In the genomic region with DNA sequence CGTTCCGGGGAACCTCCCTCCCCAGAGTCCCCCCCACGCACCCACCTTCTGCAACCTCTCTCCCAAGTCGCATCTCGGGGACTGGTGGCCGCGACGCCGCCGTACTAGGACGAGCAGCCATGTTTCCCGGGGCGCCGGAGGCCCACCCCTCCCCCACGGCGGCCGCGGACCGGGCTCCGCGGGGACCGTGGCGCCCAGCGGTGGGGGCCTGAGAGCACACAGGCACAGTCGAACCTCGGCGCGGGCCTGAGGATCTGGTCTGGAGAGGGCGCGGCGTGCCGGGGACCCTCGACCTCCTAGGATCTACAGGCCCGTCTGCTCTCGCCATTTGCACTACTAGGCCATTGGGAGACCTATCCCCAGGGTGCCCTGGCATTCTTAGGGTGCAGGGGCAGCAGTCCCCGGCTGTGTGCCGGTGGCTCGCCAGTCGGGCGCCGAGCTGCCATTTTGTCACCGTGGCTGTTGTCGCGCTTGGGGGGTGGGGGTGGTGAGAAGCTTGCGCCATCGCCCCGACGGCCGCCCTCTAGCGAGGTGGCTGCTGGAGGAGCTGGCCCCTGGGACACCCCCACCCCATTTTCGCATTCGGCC, we compare ENCODE assay signal across 8 mouse cellular contexts. TPM values are rescaled to one million over a fixed set of nuclear protein-coding genes. Genes with fewer than 3 reads are reported as not detected.
DNase-seq lines count a peak whose midpoint lies in the region; ATAC-seq and TF ChIP-seq lines count a peak whose summit lies in the region.

No protein-coding gene starts in this region.

- H3K9me3 ChIP-seq in limb, embryonic 14.5 days (ENCODE audit: control insufficient read depth, low read length): no peaks in the 10 kb centered on the region
- H3K9me3 ChIP-seq in midbrain, embryonic 16.5 days (replicated peaks; ENCODE audit: control insufficient read depth, low read length, poor library complexity, severe bottlenecking): no peaks in the 10 kb centered on the region

- no peak for ATAC-seq in cerebellum, adult (ENCODE audit: insufficient number of reproducible peaks, low FRiP score, low TSS enrichment)
- ATAC-seq in limb, embryonic 14.5 days (ENCODE audit: low FRiP score, low read depth): no peak
- peak; percentile 25 for ATAC-seq in midbrain, embryonic 16.5 days

- TF ChIP-seq EP300 in heart, adult 2 months (IDR thresholded peaks at IDR 0.05; ENCODE audit: insufficient read depth, low read depth, low read length): no peak

- H3K79me2 ChIP-seq in heart, adult 2 months (replicated peaks; ENCODE audit: control insufficient read depth, insufficient read depth, low read length): peaks cover 9% of the 10 kb centered on the region

- WGBS in heart, adult 2 months: under 1% methylated on average over 51 of the region's 52 CpGs
- WGBS in kidney, adult 2 months: under 1% methylated on average over 52 of the region's 52 CpGs
- 3% methylated on average over 52 of the region's 52 CpGs for WGBS in limb, embryonic 14.5 days
- WGBS in midbrain, embryonic 16.5 days: 0% methylated on average over 44 of the region's 52 CpGs

- no peak for TF ChIP-seq CTCF in heart, adult 2 months (IDR thresholded peaks at IDR 0.05)
- no peak for TF ChIP-seq CTCF in kidney, adult 2 months (conservative IDR thresholded peaks at IDR 0.05; ENCODE audit: insufficient read depth, insufficient read length, low read depth, low read length)

- peaks cover 14% of the 10 kb centered on the region for H3K4me1 ChIP-seq in heart, adult 2 months (ENCODE audit: control insufficient read depth, insufficient read depth, low read length)
- H3K4me1 ChIP-seq in kidney, adult 2 months (ENCODE audit: control insufficient read depth, insufficient read depth, low read length): peaks cover 23% of the 10 kb centered on the region
- peaks cover 20% of the 10 kb centered on the region for H3K4me1 ChIP-seq in limb, embryonic 14.5 days (ENCODE audit: control insufficient read depth, insufficient read depth, low read length)
- peaks cover 31% of the 10 kb centered on the region for H3K4me1 ChIP-seq in midbrain, embryonic 16.5 days (ENCODE audit: control insufficient read depth, insufficient read depth, low read length)

- DNase-seq in cerebellum, adult 18-20 months: peak; percentile 51 to 77
- DNase-seq in embryo, embryonic 10.5 days (ENCODE audit: low spot score): peak; percentile 66
- DNase-seq in heart, adult 2 months: peak; percentile 85
- DNase-seq in kidney, adult 2 months: peak; percentile 78
- no peak for DNase-seq in limb, embryonic 14.5 days (ENCODE audit: low spot score)
- peak; percentile 60 to 61 for DNase-seq in spleen, postnatal 36 days (ENCODE audit: low spot score in 2 of 2)

- no peaks in the 10 kb centered on the region for H3K27me3 ChIP-seq in heart, adult 2 months (ENCODE audit: control insufficient read depth, insufficient read depth, low read length)
- H3K27me3 ChIP-seq in kidney, adult 2 months (replicated peaks; ENCODE audit: control insufficient read depth, insufficient read depth, low read length): no peaks in the 10 kb centered on the region
- H3K27me3 ChIP-seq in limb, embryonic 14.5 days (ENCODE audit: control insufficient read depth, insufficient read depth, low read length): no peaks in the 10 kb centered on the region
- H3K27me3 ChIP-seq in midbrain, embryonic 16.5 days (ENCODE audit: control insufficient read depth, insufficient read depth, low read depth, low read length): no peaks in the 10 kb centered on the region

- H3K4me2 ChIP-seq in limb, embryonic 14.5 days (replicated peaks; ENCODE audit: low read depth, low read length, severe bottlenecking): peak overlapping the region; percentile 73
- H3K4me2 ChIP-seq in midbrain, embryonic 16.5 days (ENCODE audit: low read length): peak overlapping the region; percentile 84

- H3K36me3 ChIP-seq in heart, adult 2 months (ENCODE audit: control insufficient read depth, insufficient read depth, low read length): no peaks in the 10 kb centered on the region; the same call in 1 of the 2 replicates
- H3K36me3 ChIP-seq in kidney, adult 2 months (ENCODE audit: control insufficient read depth, insufficient read depth, low read length): no peaks in the 10 kb centered on the region
- no peaks in the 10 kb centered on the region for H3K36me3 ChIP-seq in limb, embryonic 14.5 days (ENCODE audit: control insufficient read depth, insufficient read depth, low read length)
- H3K36me3 ChIP-seq in midbrain, embryonic 16.5 days (ENCODE audit: control insufficient read depth, insufficient read depth, low read length): no peaks in the 10 kb centered on the region

- intact Hi-C loops in heart, adult 2 months (cut with DNase I): loop anchor here (1.0 to 2.0 kb wide), 3 partner anchors 19 to 71 kb away; no protein-coding TSS in a partner anchor

- H3K9ac ChIP-seq in heart, adult 2 months (ENCODE audit: low read depth, low read length): peak overlapping the region; percentile 99
- H3K9ac ChIP-seq in limb, embryonic 14.5 days (ENCODE audit: low read depth, low read length, severe bottlenecking): peak overlapping the region; percentile 98
- peak overlapping the region; percentile 99 for H3K9ac ChIP-seq in midbrain, embryonic 16.5 days (ENCODE audit: low read depth, low read length)

- 0 out of 2 replicates have a peak, but pooled peaks have one; percentile 3 for TF ChIP-seq POLR2A in heart, adult 2 months (IDR thresholded peaks at IDR 0.05; ENCODE audit: insufficient read depth, low read depth, low read length)
- TF ChIP-seq POLR2A in kidney, adult 2 months (IDR thresholded peaks at IDR 0.05; ENCODE audit: low read depth, low read length): peak; percentile 4
- no peak for TF ChIP-seq POLR2A in limb, embryonic 14.5 days (IDR thresholded peaks at IDR 0.05; ENCODE audit: borderline replicate concordance, extremely low read depth, insufficient read depth, insufficient read length)

- H3K4me3 ChIP-seq in heart, adult 2 months: peak overlapping the region; percentile 86
- peak overlapping the region; percentile 92 for H3K4me3 ChIP-seq in kidney, adult 2 months (ENCODE audit: insufficient read depth, low read depth, low read length)
- H3K4me3 ChIP-seq in limb, embryonic 14.5 days (replicated peaks; ENCODE audit: low read length): peak overlapping the region; percentile 88
- H3K4me3 ChIP-seq in midbrain, embryonic 16.5 days (ENCODE audit: low read depth, low read length): peak overlapping the region; percentile 87

- H3K27ac ChIP-seq in heart, adult 2 months: peak overlapping the region; percentile 100
- H3K27ac ChIP-seq in kidney, adult 2 months (ENCODE audit: insufficient read depth, low read depth, low read length): peak overlapping the region; percentile 99
- H3K27ac ChIP-seq in limb, embryonic 14.5 days (replicated peaks; ENCODE audit: low read depth, low read length): peak overlapping the region; percentile 99
- peak overlapping the region; percentile 98 for H3K27ac ChIP-seq in midbrain, embryonic 16.5 days (ENCODE audit: low read length)

RNA-seq across cellular contexts. Expression of gene Anp32a, which starts 2.9 kb away (rescaled TPM):
- 100 to 1,000 TPM; 189 to 204 TPM for total RNA-seq in heart, adult 2 months (2021)
- 28.8 and 68.2 TPM in 2 replicates for polyA plus RNA-seq in heart, adult 2 months (2012; rRNA removed)
- polyA plus RNA-seq in kidney, adult 2 months (2012; rRNA removed): 32.0 and 61.3 TPM in 2 replicates
- 143 and 468 TPM in 2 replicates for polyA plus RNA-seq in limb, embryonic 14.5 days (2012; rRNA removed)
- 104 and 124 TPM in 2 replicates for polyA plus RNA-seq in limb, embryonic 14.5 days (2014; fragmentation: Nextera tagmentation; extraction: Ambion mirVana)
- polyA plus RNA-seq in midbrain, embryonic 16.5 days (2015; fragmentation: Nextera tagmentation; extraction: Ambion mirVana): 107 and 117 TPM in 2 replicates
